Mouse (Mus musculus) olfactory bulb, adult 2 months (tissue): Measurements from ENCODE around the gene Tead3. TPM values are rescaled to one million over a fixed set of nuclear protein-coding genes. Genes with fewer than 3 reads are reported as not detected.
"Not testable (repeated sequence)": the region's sequence is repeated elsewhere in the genome, so short reads cannot be mapped to it uniquely, and the experiment has no call there.

Experiments used
- H3K27ac ChIP-seq: fragments of 200-500 bp; 2 replicates; pipeline ENCODE4 v1.5.1; 2012; ENCODE audit warnings: low read depth, low read length; ENCODE audit not compliant: insufficient read depth
- H3K4me1 ChIP-seq: fragments of 200-500 bp; 2 replicates; pipeline ENCODE4 v1.6.1; 2012; ENCODE audit warnings: low read length; ENCODE audit not compliant: control insufficient read depth, insufficient read depth
- H3K4me3 ChIP-seq: fragments of 200-500 bp; 2 replicates; pipeline ENCODE4 v1.5.1; 2012; ENCODE audit warnings: mild to moderate bottlenecking, low read depth, low read length, moderate library complexity; ENCODE audit not compliant: insufficient read depth
- CTCF ChIP-seq: fragments of 200-500 bp; IDR thresholded peaks from 2 replicates; pipeline ENCODE4 v1.5.1; 2012; ENCODE audit warnings: low read depth, mild to moderate bottlenecking, low read length, moderate library complexity; ENCODE audit not compliant: insufficient read depth
- POLR2A ChIP-seq: fragments of 200-500 bp; IDR thresholded peaks from 2 replicates; pipeline ENCODE4 v1.6.1; 2012; ENCODE audit warnings: mild to moderate bottlenecking, low read depth, low read length, moderate library complexity; ENCODE audit not compliant: insufficient read depth
- WGBS: fragments of 180-500 bp; shearing (Covaris S2); methylation state at CpG from one replicate; pipeline ENCODE4 v1.1.7; 2018; 5-methylcytosine and 5-hydroxymethylcytosine counted together
- polyA plus RNA-seq: library from polyadenylated mRNA; stranded (reverse); fragments of >200 nt; gene quantifications from 2 replicates; pipeline ENCODE4 v1.2.4, GENCODE M21; 2012; ENCODE audit warnings: low replicate concordance; ENCODE audit not compliant: missing spikeins, insufficient read depth, insufficient read length

Gene Tead3
- polyA plus RNA-seq, 1 experiment: not detected

- under 1% methylated on average over 25 of the region's 25 CpGs for WGBS
- peak overlapping the region; percentile 62 for H3K4me3 ChIP-seq
- H3K27ac ChIP-seq: peak overlapping the region; percentile 76
- H3K4me1 ChIP-seq: peaks cover 34% of the 10 kb centered on the region
- TF ChIP-seq POLR2A (no peak), CTCF (no peak)
Observed at GRCm38 (mm10) chr17:28328946-28329345, 21.7 kb downstream of the Tead3 start.

- under 1% methylated on average over 67 of the region's 67 CpGs for WGBS
- Histone ChIP-seq H3K27ac (peak within 1 kb of the TSS; percentile 97), H3K4me1 (peaks cover 30% of the 10 kb centered on the region), H3K4me3 (peak within 1 kb of the TSS; percentile 62)
- TF ChIP-seq CTCF (peak; percentile 75), POLR2A (peak; percentile 89)
Observed at GRCm38 (mm10) chr17:28328366-28328928, 22.2 kb downstream of the Tead3 start, which contains the start of gene Rpl10a. Rpl10a (plus strand) TSS chr17:28328471.

GRCm38 (mm10) chr17:28327673-28328325, 22.8 kb downstream of the Tead3 start:
- TF ChIP-seq POLR2A (no peak), CTCF (no peak)
- 3% methylated on average over 22 of the region's 22 CpGs for WGBS
- Histone ChIP-seq H3K4me1 (peaks cover 27% of the 10 kb centered on the region), H3K27ac (peak overlapping the region; percentile 97), H3K4me3 (peak overlapping the region; percentile 62)

GRCm38 (mm10) chr17:28326951-28327350, 23.7 kb downstream of the Tead3 start:
- H3K4me3 ChIP-seq: no peak overlapping the region
- H3K4me1 ChIP-seq: peaks cover 27% of the 10 kb centered on the region
- TF ChIP-seq CTCF (no peak), POLR2A (no peak)
- WGBS: 68% methylated on average over 3 of the region's 3 CpGs
- peak overlapping the region; percentile 97 for H3K27ac ChIP-seq

GRCm38 (mm10) chr17:28325751-28326150, 24.9 kb downstream of the Tead3 start:
- Histone ChIP-seq H3K4me1 (peaks cover 27% of the 10 kb centered on the region), H3K4me3 (no peak overlapping the region), H3K27ac (no peak overlapping the region)
- TF ChIP-seq POLR2A: no peak
- TF ChIP-seq CTCF: no peak
- 94% methylated on average over 8 of the region's 8 CpGs for WGBS

GRCm38 (mm10) chr17:28324416-28324815, 26.2 kb downstream of the Tead3 start:
- not testable (repeated sequence) for H3K4me3 ChIP-seq, H3K27ac ChIP-seq
- WGBS: 96% methylated on average over 7 of the region's 7 CpGs
- H3K4me1 ChIP-seq: peaks cover 23% of the 10 kb centered on the region

- Histone ChIP-seq H3K4me1 (peaks cover 18% of the 10 kb centered on the region), H3K27ac (no peak overlapping the region), H3K4me3 (no peak overlapping the region)
- TF ChIP-seq POLR2A (no peak), CTCF (no peak)
- 95% methylated on average over 8 of the region's 8 CpGs for WGBS
Observed at GRCm38 (mm10) chr17:28323786-28324185, 26.8 kb downstream of the Tead3 start.

GRCm38 (mm10) chr17:28321700-28322099, 28.9 kb downstream of the Tead3 start:
- TF ChIP-seq CTCF: no peak
- TF ChIP-seq POLR2A: no peak
- no peak overlapping the region for H3K4me3 ChIP-seq
- WGBS: 91% methylated on average over 4 of the region's 4 CpGs
- no peak overlapping the region for H3K27ac ChIP-seq
- H3K4me1 ChIP-seq: peaks cover 3% of the 10 kb centered on the region; the same call in 1 of the 2 replicates

- TF ChIP-seq POLR2A: no peak
- no peak for TF ChIP-seq CTCF
- Histone ChIP-seq H3K27ac (no peak overlapping the region), H3K4me3 (no peak overlapping the region), H3K4me1 (peaks cover 19% of the 10 kb centered on the region)
- 83% methylated on average over 9 of the region's 9 CpGs for WGBS
Observed at GRCm38 (mm10) chr17:28317725-28318124, 32.9 kb downstream of the Tead3 start.

GRCm38 (mm10) chr17:28317091-28317490, 33.5 kb downstream of the Tead3 start:
- Histone ChIP-seq H3K4me3 (no peak overlapping the region), H3K4me1 (peaks cover 19% of the 10 kb centered on the region), H3K27ac (no peak overlapping the region)
- 63% methylated on average over 8 of the region's 8 CpGs for WGBS
- TF ChIP-seq CTCF (no peak), POLR2A (no peak)
